Mouse (Mus musculus) CH12.LX (cell line): ENCODE results near the gene Mdm4. TPM values are rescaled to one million over a fixed set of nuclear protein-coding genes. Genes with fewer than 3 reads are reported as not detected.

Source experiments
- DNase-seq: peaks from one replicate; pipeline ENCODE4 v3.0.0-alpha.2; 2013; ENCODE audit errors: extremely low read depth
- H3K27ac ChIP-seq: 2 replicates; pipeline ENCODE4 v1.5.1; 2012; ENCODE audit warnings: low read depth, mild to moderate bottlenecking, control low read depth, moderate library complexity; ENCODE audit not compliant: insufficient read depth
- H3K27me3 ChIP-seq: replicated peaks from 2 replicates; pipeline ENCODE3; 2012; ENCODE audit warnings: inconsistent platforms
- H3K36me3 ChIP-seq, 2 experiments: replicated peaks in 1 of 2; 2 replicates each; pipeline versions ENCODE3 to v1.6.1; 2012; ENCODE audit warnings: inconsistent platforms in 1 of 2, low read length in 1 of 2, mild to moderate bottlenecking in 1 of 2, mixed read lengths in 1 of 2, moderate library complexity in 1 of 2; ENCODE audit not compliant: control insufficient read depth in 1 of 2, insufficient read depth in 1 of 2
- H3K4me1 ChIP-seq, 2 experiments: 2 replicates each; pipeline ENCODE4 v1.6.1; 2012; ENCODE audit warnings: inconsistent platforms in 1 of 2, moderate library complexity in 1 of 2; ENCODE audit not compliant: insufficient read depth in 2 of 2, control insufficient read depth in 1 of 2
- H3K4me2 ChIP-seq: 2 replicates; pipeline ENCODE4 v1.6.1; 2012; ENCODE audit warnings: low read depth, mild to moderate bottlenecking, control low read depth; ENCODE audit not compliant: poor library complexity, insufficient read depth, severe bottlenecking
- H3K4me3 ChIP-seq, 3 experiments: fragments of 150-350 bp in 1 of 3; sonication (generic) in 1 of 3; replicated peaks in 1 of 3; 2 replicates each; pipeline versions ENCODE3 to v1.5.1; 2011 to 2012; ENCODE audit warnings: low read depth in 2 of 3, low read length in 2 of 3, mild to moderate bottlenecking in 2 of 3, moderate library complexity in 2 of 3, control low read depth in 1 of 3, improper control_type of control experiment in 1 of 3, inconsistent platforms in 1 of 3, mixed read lengths in 1 of 3; ENCODE audit not compliant: poor library complexity in 1 of 3
- H3K79me2 ChIP-seq: replicated peaks from 2 replicates; pipeline ENCODE4 v1.6.1; 2012; ENCODE audit warnings: mild to moderate bottlenecking, moderate library complexity; ENCODE audit not compliant: control insufficient read depth, poor library complexity, insufficient read depth, severe bottlenecking; ENCODE audit errors: extremely low read depth
- H3K9ac ChIP-seq: 2 replicates; pipeline ENCODE4 v1.6.1; 2012; ENCODE audit warnings: low read depth, mild to moderate bottlenecking, control low read depth, moderate library complexity; ENCODE audit not compliant: insufficient read depth
- H3K9me3 ChIP-seq: replicated peaks from 2 replicates; pipeline ENCODE3; 2012; ENCODE audit warnings: low read length, inconsistent platforms, mixed read lengths
- BHLHE40 ChIP-seq: IDR thresholded peaks from 2 replicates; pipeline ENCODE4 v1.6.1; 2011; ENCODE audit warnings: mild to moderate bottlenecking, low read depth, low read length, improper control_type of control experiment
- CHD1 ChIP-seq: IDR thresholded peaks from 2 replicates; pipeline ENCODE4 v1.6.1; 2012; ENCODE audit warnings: low read depth, low read length, improper control_type of control experiment, inconsistent platforms
- ELF1 ChIP-seq: IDR thresholded peaks from 2 replicates; pipeline ENCODE4 v1.6.1; 2014; ENCODE audit warnings: low read depth, mild to moderate bottlenecking, inconsistent platforms, low read length, improper control_type of control experiment
- GABPA ChIP-seq: IDR thresholded peaks from 2 replicates; pipeline ENCODE4 v1.6.1; 2012; ENCODE audit warnings: low read depth, low read length, improper control_type of control experiment, inconsistent platforms; ENCODE audit not compliant: insufficient replicate concordance
- HCFC1 ChIP-seq: IDR thresholded peaks from 2 replicates; pipeline ENCODE4 v1.6.1; 2012; ENCODE audit warnings: low read depth, mild to moderate bottlenecking, inconsistent platforms, low read length, improper control_type of control experiment
- KAT2A ChIP-seq: IDR thresholded peaks from 2 replicates; pipeline ENCODE4 v1.6.1; 2012; ENCODE audit warnings: low read length, improper control_type of control experiment, inconsistent platforms; ENCODE audit not compliant: insufficient replicate concordance
- MAFK ChIP-seq: IDR thresholded peaks from 2 replicates; pipeline ENCODE4 v1.6.1; 2011; ENCODE audit warnings: low read length, improper control_type of control experiment; ENCODE audit not compliant: insufficient replicate concordance
- MAZ ChIP-seq: IDR thresholded peaks from 2 replicates; pipeline ENCODE4 v1.6.1; 2012; ENCODE audit warnings: low read depth, mild to moderate bottlenecking, inconsistent platforms, low read length, improper control_type of control experiment, moderate library complexity
- MEF2A ChIP-seq: IDR thresholded peaks from 2 replicates; pipeline ENCODE4 v1.6.1; 2014; ENCODE audit warnings: low read depth, mild to moderate bottlenecking, inconsistent platforms, low read length, improper control_type of control experiment, borderline replicate concordance
- MYC ChIP-seq: IDR thresholded peaks from 2 replicates; pipeline ENCODE4 v1.6.1; 2011; ENCODE audit warnings: low read depth, mild to moderate bottlenecking, improper control_type of control experiment, low read length
- NELFE ChIP-seq: IDR thresholded peaks from 2 replicates; pipeline ENCODE4 v1.6.1; 2011; ENCODE audit warnings: low read depth, low read length, improper control_type of control experiment
- NRF1 ChIP-seq: IDR thresholded peaks from 2 replicates; pipeline ENCODE4 v1.6.1; 2014; ENCODE audit warnings: low read depth, mild to moderate bottlenecking, inconsistent platforms, low read length, improper control_type of control experiment, moderate library complexity
- SIN3A ChIP-seq: IDR thresholded peaks from 2 replicates; pipeline ENCODE4 v1.6.1; 2012; ENCODE audit warnings: low read length, improper control_type of control experiment, inconsistent platforms
- TBP ChIP-seq: conservative IDR thresholded peaks from 2 replicates; pipeline ENCODE4 v1.6.1; 2011; ENCODE audit warnings: low read depth, low read length, improper control_type of control experiment
- UBTF ChIP-seq: IDR thresholded peaks from 2 replicates; pipeline ENCODE4 v1.6.1; 2012; ENCODE audit warnings: low read depth, mild to moderate bottlenecking, inconsistent platforms, low read length, improper control_type of control experiment, moderate library complexity
- USF1 ChIP-seq: IDR thresholded peaks from 2 replicates; pipeline ENCODE4 v1.6.1; 2014; ENCODE audit warnings: low read depth, mild to moderate bottlenecking, inconsistent platforms, low read length, improper control_type of control experiment
- ZC3H11A ChIP-seq: IDR thresholded peaks from 2 replicates; pipeline ENCODE4 v1.6.1; 2012; ENCODE audit warnings: low read depth, mild to moderate bottlenecking, inconsistent platforms, low read length, improper control_type of control experiment
- ZMIZ1 ChIP-seq: IDR thresholded peaks from 2 replicates; pipeline ENCODE4 v1.6.1; 2012; ENCODE audit warnings: low read depth, mild to moderate bottlenecking, inconsistent platforms, low read length, improper control_type of control experiment
- dilution Hi-C: fragments of 300-500 bp; cut with MboI; formaldehyde crosslinking; loops from 2 replicates; pipeline ENCODE4 v1.14.3; 2020; ENCODE audit warnings: low sequenced_read_pairs; ENCODE audit not compliant: extremely low pct_unique_long_range_greater_than_20kb, extremely low pct_ligation_motif_present
- in situ Hi-C: fragments of 300-500 bp; cut with MboI; formaldehyde crosslinking; loops from 3 replicates; pipeline ENCODE4 v1.14.3; 2019; ENCODE audit warnings: low sequenced_read_pairs, low pct_ligation_motif_present, low pct_unique_long_range_greater_than_20kb, mixed read lengths
- polyA plus RNA-seq: library from polyadenylated mRNA; unstranded; fragments of >175 nt; gene quantifications from 2 replicates; pipeline ENCODE4 v1.2.1, GENCODE M21; 2012; ENCODE audit warnings: low read depth; ENCODE audit not compliant: insufficient read length
- total RNA-seq, 2 experiments: library from RNA; depleted of rRNA; stranded (reverse); fragments of 300-350 nt in 1 of 2; fragments of >200 nt in 1 of 2; gene quantifications; 2 replicates each; pipeline ENCODE4 v1.2.3; 2012 to 2014

The Mdm4 gene
- total and polyA plus RNA-seq, 3 experiments = 66.5 to 107 (median 78.9) TPM

- dilution Hi-C loops (no loop called here), in situ Hi-C loops (loop anchor here (25.0 kb wide), 1 partner anchor 329 kb away; the partner anchor contains the start of genes Etnk2 and Ren1)
- H3K9ac ChIP-seq = no peak overlapping the region
These were observed 3.1 kb upstream of the Mdm4 start for GRCm38 (mm10) chr1:133033316-133034090.

GRCm38 (mm10) chr1:133032981-133033315 is 2.6 kb upstream of the Mdm4 start:
- Histone ChIP-seq H3K4me3 (no peak overlapping the region), H3K27ac (no peak overlapping the region), H3K9me3 (peaks cover 8% of the 10 kb centered on the region), H3K36me3 (peaks cover 2 to 4% of the 10 kb centered on the region in 2 experiments), H3K27me3 (no peaks in the 10 kb centered on the region), H3K4me1 (peaks cover 0 to 19% of the 10 kb centered on the region in 2 experiments; a peak in 2 of 4 replicates), H3K4me2 (no peak overlapping the region), H3K79me2 (no peaks in the 10 kb centered on the region), H3K9ac (no peak overlapping the region)
- in situ Hi-C loops = loop anchor here (25.0 kb wide), 1 partner anchor 329 kb away; the partner anchor contains the start of genes Etnk2 and Ren1
- TF ChIP-seq MAZ (no peak), UBTF (no peak), ELF1 (no peak), MYC (no peak), NRF1 (no peak), NELFE (no peak), SIN3A (no peak), MEF2A (no peak), CHD1 (no peak), USF1 (no peak), HCFC1 (no peak), GABPA (no peak), BHLHE40 (no peak), KAT2A (no peak), MAFK (no peak), ZMIZ1 (no peak)
- dilution Hi-C loops = no loop called here
- DNase-seq = no peak

More at GRCm38 (mm10) chr1:133033316-133034090, 3.1 kb upstream of the Mdm4 start:
- H3K9me3 ChIP-seq = peaks cover 8% of the 10 kb centered on the region
- TF ChIP-seq TBP (peak; percentile 85), NELFE (no peak), ZC3H11A (no peak)
- H3K36me3 ChIP-seq = peaks cover 2 to 4% of the 10 kb centered on the region in 2 experiments
- H3K4me1 ChIP-seq = peaks cover 0 to 15% of the 10 kb centered on the region in 2 experiments; a peak in 2 of 4 replicates
- no peak for DNase-seq
- H3K4me2 ChIP-seq = no peak overlapping the region
- no peaks in the 10 kb centered on the region for H3K27me3 ChIP-seq
- no peak overlapping the region for H3K27ac ChIP-seq
- H3K79me2 ChIP-seq = no peaks in the 10 kb centered on the region
- H3K4me3 ChIP-seq = no peak overlapping the region
